Mouse (Mus musculus): ENCODE results near the gene Wdr74. TPM values are rescaled to one million over a fixed set of nuclear protein-coding genes. Genes with fewer than 3 reads are reported as not detected.
"Not testable (repeated sequence)": the region's sequence is repeated elsewhere in the genome, so short reads cannot be mapped to it uniquely, and the experiment has no call there.

Gene Wdr74
- polyA plus RNA-seq, 1 experiment, result 25.8 TPM

DNA sequence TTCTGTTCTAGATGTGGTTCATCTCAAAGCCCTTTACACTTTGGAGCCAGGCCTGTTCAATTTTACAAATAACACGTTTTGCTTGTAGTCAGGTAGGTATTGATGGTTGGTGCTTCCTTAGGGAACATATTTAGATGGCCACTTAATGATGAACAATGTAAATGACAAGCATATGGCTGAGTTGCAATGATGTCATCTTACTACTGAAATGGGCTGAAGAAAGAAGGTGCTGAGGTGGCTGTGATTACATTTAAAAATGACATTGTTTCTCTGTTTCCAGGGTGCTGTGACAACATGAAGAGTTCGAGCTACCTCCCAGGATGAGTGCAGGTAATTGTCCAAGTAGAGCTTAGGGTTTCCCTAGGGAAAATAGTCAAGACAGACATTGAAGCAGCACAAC lies 11.2 kb upstream of the Wdr74 start:
- peaks cover 9% of the 10 kb centered on the region for H3K4me1 ChIP-seq (ENCODE audit: control insufficient read depth, insufficient read depth, low read length)
- peak overlapping the region; percentile 80 for H3K4me3 ChIP-seq (ENCODE audit: insufficient read depth, low read length)
- peak overlapping the region; percentile 72 for H3K27ac ChIP-seq (ENCODE audit: insufficient read depth, low read depth, low read length)
- TF ChIP-seq CTCF (IDR thresholded peaks at IDR 0.05; ENCODE audit: low read depth, low read length), result no peak
- TF ChIP-seq POLR2A (IDR thresholded peaks at IDR 0.05; ENCODE audit: borderline replicate concordance, low read depth, low read length), result no peak

- TF ChIP-seq CTCF (IDR thresholded peaks at IDR 0.05; ENCODE audit: low read depth, low read length) (no peak), POLR2A (IDR thresholded peaks at IDR 0.05; ENCODE audit: borderline replicate concordance, low read depth, low read length) (no peak)
- peaks cover 9% of the 10 kb centered on the region for H3K4me1 ChIP-seq (ENCODE audit: control insufficient read depth, insufficient read depth, low read length)
- 0 out of 2 replicates have a peak overlapping the region, but pooled peaks have one; percentile 8 for H3K27ac ChIP-seq (ENCODE audit: insufficient read depth, low read depth, low read length)
- H3K4me3 ChIP-seq (ENCODE audit: insufficient read depth, low read length), result peak overlapping the region; percentile 80
These were observed 10.5 kb upstream of the Wdr74 start for GRCm38 (mm10) chr19:8725081-8725613.

GRCm38 (mm10) chr19:8726609-8727390 lies 8.8 kb upstream of the Wdr74 start:
- TF ChIP-seq POLR2A (IDR thresholded peaks at IDR 0.05; ENCODE audit: borderline replicate concordance, low read depth, low read length) (no peak), CTCF (IDR thresholded peaks at IDR 0.05; ENCODE audit: low read depth, low read length) (no peak)

GRCm38 (mm10) chr19:8727495-8728114 lies 8.0 kb upstream of the Wdr74 start:
- TF ChIP-seq POLR2A (IDR thresholded peaks at IDR 0.05; ENCODE audit: borderline replicate concordance, low read depth, low read length), result no peak
- no peak for TF ChIP-seq CTCF (IDR thresholded peaks at IDR 0.05; ENCODE audit: low read depth, low read length)
- H3K4me1 ChIP-seq (ENCODE audit: control insufficient read depth, insufficient read depth, low read length), result peaks cover 4% of the 10 kb centered on the region
- H3K27ac ChIP-seq (ENCODE audit: insufficient read depth, low read depth, low read length), result no peak overlapping the region
- no peak overlapping the region for H3K4me3 ChIP-seq (ENCODE audit: insufficient read depth, low read length)

More at GRCm38 (mm10) chr19:8726609-8727390, 8.8 kb upstream of the Wdr74 start:
- peaks cover 4% of the 10 kb centered on the region for H3K4me1 ChIP-seq (ENCODE audit: control insufficient read depth, insufficient read depth, low read length)
- H3K27ac ChIP-seq (ENCODE audit: insufficient read depth, low read depth, low read length), result no peak overlapping the region
- H3K4me3 ChIP-seq (ENCODE audit: insufficient read depth, low read length), result no peak overlapping the region

DNA sequence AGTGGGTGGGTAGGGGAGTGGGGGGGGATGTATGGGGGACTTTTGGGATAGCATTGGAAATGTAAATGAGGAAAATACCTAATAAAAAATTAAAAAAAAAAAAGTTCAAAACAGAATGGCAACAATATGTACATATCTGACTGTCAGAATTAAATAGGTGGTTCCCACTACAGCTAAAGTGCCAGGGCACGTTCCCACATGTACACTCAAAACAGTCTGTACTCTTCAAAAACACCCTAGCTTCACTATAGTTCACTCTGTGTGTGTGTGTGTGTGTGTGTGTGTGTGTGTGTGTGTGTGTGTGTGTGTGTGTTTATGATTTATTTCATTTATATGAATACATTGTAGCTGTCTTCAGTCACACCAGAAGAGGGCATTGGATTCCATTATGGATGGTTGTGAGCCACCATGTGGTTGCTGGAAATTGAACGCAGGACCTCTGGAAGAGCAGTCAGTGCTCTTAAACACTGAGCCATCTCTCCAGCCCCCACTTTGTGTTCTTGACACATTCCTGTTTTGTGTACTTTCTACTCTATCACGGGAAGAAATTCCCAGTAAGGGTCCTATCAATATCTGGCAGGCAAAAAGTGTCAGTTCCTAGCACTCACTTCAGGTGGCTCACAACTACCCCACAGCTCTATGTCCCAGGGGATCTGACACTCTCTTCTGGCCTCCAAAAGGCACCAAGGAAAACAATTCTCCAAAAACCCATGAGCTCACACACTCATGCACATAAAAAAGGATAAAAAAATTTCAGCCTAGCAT lies 7.1 kb upstream of the Wdr74 start:
- H3K4me1 ChIP-seq (ENCODE audit: control insufficient read depth, insufficient read depth, low read length); H3K4me3 ChIP-seq (ENCODE audit: insufficient read depth, low read length); H3K27ac ChIP-seq (ENCODE audit: insufficient read depth, low read depth, low read length): not testable (repeated sequence)

GRCm38 (mm10) chr19:8734334-8734733 lies 1.3 kb upstream of the Wdr74 start:
- TF ChIP-seq CTCF (IDR thresholded peaks at IDR 0.05; ENCODE audit: low read depth, low read length) (no peak), POLR2A (IDR thresholded peaks at IDR 0.05; ENCODE audit: borderline replicate concordance, low read depth, low read length) (no peak)
- H3K4me3 ChIP-seq (ENCODE audit: insufficient read depth, low read length), result no peak overlapping the region
- H3K4me1 ChIP-seq (ENCODE audit: control insufficient read depth, insufficient read depth, low read length), result peaks cover 2% of the 10 kb centered on the region; the same call in 1 of the 2 replicates
- H3K27ac ChIP-seq (ENCODE audit: insufficient read depth, low read depth, low read length), result no peak overlapping the region

GRCm38 (mm10) chr19:8736160-8736467 lies 487 bp downstream of the Wdr74 start:
- Histone ChIP-seq H3K4me3 (ENCODE audit: insufficient read depth, low read length) (peak overlapping the region; percentile 96), H3K4me1 (ENCODE audit: control insufficient read depth, insufficient read depth, low read length) (peaks cover 7% of the 10 kb centered on the region), H3K27ac (ENCODE audit: insufficient read depth, low read depth, low read length) (peak overlapping the region; percentile 57)
- TF ChIP-seq CTCF (IDR thresholded peaks at IDR 0.05; ENCODE audit: low read depth, low read length), result no peak
- TF ChIP-seq POLR2A (IDR thresholded peaks at IDR 0.05; ENCODE audit: borderline replicate concordance, low read depth, low read length), result no peak

DNA sequence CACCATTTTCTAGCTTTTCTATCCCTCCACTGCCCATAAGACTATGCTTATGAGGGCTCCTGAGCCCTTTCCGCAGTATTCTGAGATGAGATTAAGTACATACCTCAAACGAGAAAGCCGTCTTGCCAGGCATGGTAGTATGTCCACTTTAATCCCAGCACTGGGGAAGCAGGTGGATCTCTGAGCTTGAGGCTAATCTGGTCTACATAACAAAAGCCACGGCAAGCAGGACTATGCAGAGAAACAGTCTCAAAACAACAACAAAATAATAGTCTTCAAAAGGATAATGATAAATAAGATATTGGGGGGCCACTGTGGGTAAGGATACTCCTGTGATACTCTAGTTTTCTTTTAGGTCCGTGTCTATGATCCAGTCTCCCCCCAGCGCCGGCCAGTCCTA lies 3.3 kb downstream of the Wdr74 start:
- Histone ChIP-seq H3K4me3 (ENCODE audit: insufficient read depth, low read length) (no peak overlapping the region), H3K4me1 (ENCODE audit: control insufficient read depth, insufficient read depth, low read length) (peaks cover 16% of the 10 kb centered on the region), H3K27ac (ENCODE audit: insufficient read depth, low read depth, low read length) (no peak overlapping the region)
- TF ChIP-seq POLR2A (IDR thresholded peaks at IDR 0.05; ENCODE audit: borderline replicate concordance, low read depth, low read length), result no peak

DNA sequence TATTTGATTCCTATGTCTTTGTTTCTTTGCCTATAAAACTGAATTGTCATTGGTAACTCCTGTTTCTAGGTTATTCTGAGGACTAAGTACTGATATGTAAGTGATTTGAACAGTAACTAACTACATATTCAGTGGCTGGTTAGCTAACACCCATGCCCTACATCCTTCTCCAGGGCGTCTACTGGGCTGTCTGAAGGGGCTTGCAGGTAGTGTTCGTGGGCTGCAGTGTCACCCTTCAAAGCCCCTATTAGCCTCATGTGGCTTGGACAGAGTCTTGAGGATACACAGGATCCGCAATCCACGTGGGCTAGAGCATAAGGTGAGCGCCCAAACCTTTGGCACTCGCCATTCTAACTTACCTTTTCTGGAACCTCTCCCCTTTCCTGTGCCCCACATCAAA lies 4.0 kb downstream of the Wdr74 start:
- Histone ChIP-seq H3K4me3 (ENCODE audit: insufficient read depth, low read length) (no peak overlapping the region), H3K27ac (ENCODE audit: insufficient read depth, low read depth, low read length) (no peak overlapping the region), H3K4me1 (ENCODE audit: control insufficient read depth, insufficient read depth, low read length) (peaks cover 16% of the 10 kb centered on the region)
- no peak for TF ChIP-seq CTCF (IDR thresholded peaks at IDR 0.05; ENCODE audit: low read depth, low read length)
- TF ChIP-seq POLR2A (IDR thresholded peaks at IDR 0.05; ENCODE audit: borderline replicate concordance, low read depth, low read length), result no peak

DNA sequence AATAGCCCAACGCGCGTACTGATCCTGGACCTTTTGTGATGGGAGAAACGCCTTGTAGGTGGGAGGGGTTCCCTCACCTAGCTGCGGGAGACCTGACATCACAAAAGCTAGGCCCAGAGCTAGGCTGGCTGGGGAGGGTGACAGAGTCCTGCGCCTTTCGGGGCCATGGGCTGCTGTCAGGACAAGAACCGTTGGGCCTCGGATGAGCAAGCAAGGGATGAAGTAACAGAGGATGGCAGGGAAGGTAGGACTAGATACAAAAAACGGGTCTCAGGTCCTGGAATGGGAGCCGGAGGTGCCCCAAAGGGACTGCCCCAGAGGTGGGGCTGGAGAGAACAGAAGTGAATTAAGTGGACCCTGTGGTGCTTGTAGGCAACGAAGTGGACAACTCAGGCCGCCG lies 5.0 kb downstream of the Wdr74 start, which contains the start of gene 1700092M07Rik:
Gene 1700092M07Rik (plus strand): TSS at position 116 of the 400 bp plus-strand sequence.
- H3K4me3 ChIP-seq (ENCODE audit: insufficient read depth, low read length), result peak within 1 kb of the TSS; percentile 98
- H3K4me1 ChIP-seq (ENCODE audit: control insufficient read depth, insufficient read depth, low read length), result peaks cover 16% of the 10 kb centered on the region
- H3K27ac ChIP-seq (ENCODE audit: insufficient read depth, low read depth, low read length), result peak within 1 kb of the TSS; percentile 93
- no peak for TF ChIP-seq CTCF (IDR thresholded peaks at IDR 0.05; ENCODE audit: low read depth, low read length)

Measured in bone marrow macrophage, adult 2 months (primary cell).